Mouse (Mus musculus): ENCODE measurements around the gene Serpina3b. TPM values are rescaled to one million over a fixed set of nuclear protein-coding genes. Genes with fewer than 3 reads are reported as not detected.

The Serpina3b gene
- total RNA-seq (2023) = not detected

DNA sequence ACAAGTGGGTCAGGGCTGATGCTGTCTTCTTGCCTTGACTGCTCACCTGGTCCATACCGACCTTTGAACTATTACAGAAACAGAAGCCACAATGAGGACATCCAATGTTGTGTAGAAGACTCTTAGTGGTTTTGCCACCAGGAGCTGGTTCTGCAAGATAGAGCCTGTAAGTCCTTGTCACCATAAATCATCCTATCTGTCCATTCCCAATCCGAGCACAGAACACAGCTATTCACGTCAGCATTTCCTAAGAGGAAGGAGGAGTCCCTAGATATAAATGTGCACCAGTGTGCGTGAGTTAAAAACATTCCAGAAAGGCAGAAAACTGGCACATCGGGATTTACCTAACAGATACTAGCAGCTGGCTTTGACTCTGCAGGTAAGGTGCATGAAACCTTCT, at the start of gene Serpina3b:
Gene Serpina3b (plus strand): TSS at position 301 of the 400 bp plus-strand sequence.

DNA sequence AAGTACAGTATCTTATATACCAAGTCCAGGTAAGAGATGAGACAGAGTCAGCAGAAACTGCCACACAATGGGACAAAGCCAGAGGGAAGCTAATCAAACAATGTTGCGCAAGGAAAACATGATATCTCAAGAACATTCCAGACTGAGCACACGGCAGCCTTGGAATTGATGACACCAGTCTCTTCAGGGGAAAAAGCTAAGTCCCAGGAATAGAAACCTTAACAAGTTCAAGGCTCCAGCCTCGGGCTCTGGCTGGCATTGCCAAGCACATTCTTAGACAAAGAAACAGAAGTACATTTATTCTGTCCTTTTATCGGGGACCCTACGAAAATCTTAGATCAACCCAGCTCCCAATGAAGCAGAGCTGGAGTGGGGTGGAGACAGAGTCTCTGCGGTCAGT, 27.0 kb upstream of the Serpina3b start, which contains the start of gene Serpina5:
Gene Serpina5 (plus strand): TSS at position 346 of the 400 bp plus-strand sequence.

DNA sequence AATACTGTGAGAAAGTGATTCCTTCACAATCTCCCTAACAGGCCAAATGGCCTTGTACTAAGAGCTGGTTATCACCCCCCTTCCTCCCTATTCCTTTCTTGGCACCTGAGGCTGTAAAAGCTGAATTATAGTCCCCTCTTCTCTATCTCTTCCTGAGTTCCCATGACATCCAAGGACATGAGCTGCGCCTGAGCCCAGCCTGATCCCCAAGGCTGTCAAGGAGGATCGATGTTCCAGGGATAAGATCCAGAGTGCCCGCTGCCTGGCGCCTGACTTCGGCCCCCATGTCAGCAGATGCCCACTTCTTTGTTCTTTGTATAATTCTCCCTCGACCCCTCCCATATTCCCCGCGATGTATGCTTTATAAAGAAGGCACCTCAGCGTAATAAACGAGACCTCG, 15.5 kb upstream of the Serpina3b start, which contains the start of gene Serpina3a:
Gene Serpina3a (plus strand): TSS at position 392 of the 400 bp plus-strand sequence.

DNA sequence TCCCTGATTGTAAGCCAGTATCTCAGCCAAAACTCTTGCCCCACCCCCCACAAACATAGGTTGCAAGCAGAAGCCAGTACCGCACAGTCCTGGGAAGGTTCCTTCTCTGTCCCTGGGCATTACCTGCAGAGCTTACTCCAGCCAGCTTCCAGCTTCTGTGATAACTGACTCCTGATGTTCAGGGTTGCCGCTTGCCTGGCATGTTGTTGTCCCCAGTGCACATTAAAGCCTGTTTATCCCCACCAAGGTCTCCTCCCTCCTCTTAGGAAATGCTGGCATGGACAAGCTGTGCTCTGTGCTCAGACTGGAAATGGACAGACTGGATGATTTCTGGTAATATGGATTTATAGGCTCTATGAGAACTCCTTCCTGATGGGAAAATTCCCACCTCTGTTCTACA, 25.9 kb downstream of the Serpina3b start, which contains the start of gene Serpina3c:
Gene Serpina3c (minus strand): TSS at position 215 of the 400 bp plus-strand sequence.

Other genes with a start within 250 kb of the Serpina3b start
- not detected for gene Serpina1c, start 223.1 kb upstream of the Serpina3b start, total RNA-seq (2023)
- not detected for gene Serpina1e, start 169.0 kb upstream of the Serpina3b start, total RNA-seq (2023)
- gene Serpina11, start 138.0 kb upstream of the Serpina3b start, total RNA-seq (2023) = not detected
- not detected for gene Serpina9, start 114.2 kb upstream of the Serpina3b start, total RNA-seq (2023)
- gene Serpina12, start 83.6 kb upstream of the Serpina3b start, total RNA-seq (2023) = not detected
- not detected for gene Serpina5, start 26.9 kb upstream of the Serpina3b start, total RNA-seq (2023)
- gene Serpina3a, start 15.3 kb upstream of the Serpina3b start, total RNA-seq (2023) = not detected
- not detected for gene Serpina3c, start 25.9 kb downstream of the Serpina3b start, total RNA-seq (2023)
- 0.65 TPM for gene Serpina3f, start 86.5 kb downstream of the Serpina3b start, total RNA-seq (2023)
- 10.6 TPM for gene Serpina3g, start 108.2 kb downstream of the Serpina3b start, total RNA-seq (2023)
- not detected for gene Serpina3i, start 135.1 kb downstream of the Serpina3b start, total RNA-seq (2023)
- not detected for gene Serpina3j, start 186.6 kb downstream of the Serpina3b start, total RNA-seq (2023)
- gene Serpina3k, start 210.5 kb downstream of the Serpina3b start, total RNA-seq (2023) = not detected
- gene Serpina3m, start 210.5 kb downstream of the Serpina3b start, total RNA-seq (2023) = not detected